Mouse (Mus musculus) adrenal gland, postnatal 14 days (tissue): ENCODE measurements at regions not wholly inside any gene's neighbourhood (a gene's known extent, or its start where the extent isn't known, plus 50 kb on each side); places are given as distances from the start of the nearest gene placed in this dataset.

Experiments used
- DNase-seq: peaks from one replicate; pipeline ENCODE4 v3.0.0; 2021; ENCODE audit warnings: mixed read lengths

GRCm38 (mm10) chr9:61500851-61501250 is 128.7 kb downstream of the Tle3 start:
- no peak for DNase-seq

GRCm38 (mm10) chr9:61492896-61493295 is 120.7 kb downstream of the Tle3 start:
- DNase-seq, result no peak

- DNase-seq, result no peak
Measured at GRCm38 (mm10) chr9:61491131-61491712, 119.1 kb downstream of the Tle3 start.

- peak; percentile 32 for DNase-seq
Measured at GRCm38 (mm10) chr9:61489983-61490382, 117.8 kb downstream of the Tle3 start.

- DNase-seq, result no peak
Measured at GRCm38 (mm10) chr9:61489147-61489546, 117.0 kb downstream of the Tle3 start.

- DNase-seq, result no peak
Measured at GRCm38 (mm10) chr9:61487824-61488223, 115.7 kb downstream of the Tle3 start.

- peak; percentile 42 for DNase-seq
Measured at GRCm38 (mm10) chr9:61487146-61487545, 115.0 kb downstream of the Tle3 start.

GRCm38 (mm10) chr9:61484391-61484790 is 112.2 kb downstream of the Tle3 start:
- peak; percentile 60 for DNase-seq

- peak; percentile 30 for DNase-seq
Measured at GRCm38 (mm10) chr9:61479626-61480025, 107.5 kb downstream of the Tle3 start.

- no peak for DNase-seq
Measured at GRCm38 (mm10) chr9:61478862-61479261, 106.7 kb downstream of the Tle3 start.

- DNase-seq, result peak; percentile 37
Measured at GRCm38 (mm10) chr9:61476351-61476750, 104.2 kb downstream of the Tle3 start.

GRCm38 (mm10) chr9:61470815-61471505 is 98.8 kb downstream of the Tle3 start:
- peak; percentile 74 for DNase-seq

GRCm38 (mm10) chr9:61468897-61469509 is 96.8 kb downstream of the Tle3 start:
- DNase-seq, result no peak

- DNase-seq, result no peak
Measured at GRCm38 (mm10) chr9:61468368-61468848, 96.2 kb downstream of the Tle3 start.
